Mouse (Mus musculus) liver, postnatal 0 days (tissue): ENCODE data around the gene Gm10197. TPM values are rescaled to one million over a fixed set of nuclear protein-coding genes. Genes with fewer than 3 reads are reported as not detected.

Source experiments
- ATAC-seq: fragments of 200-750 bp; cut with Nextera tagmentation; 2 replicates; pipeline ENCODE4 v1.8.0; 2017; ENCODE audit warnings: mild to moderate bottlenecking, moderate library complexity
- DNase-seq: peaks from one replicate; pipeline ENCODE4 v3.0.0-alpha.2; 2016
- H3K27ac ChIP-seq: fragments of 300-500 bp; sonication (generic); 2 replicates; pipeline ENCODE4 v1.5.1; 2014; ENCODE audit warnings: antibody characterized with exemption, moderate library complexity, mild to moderate bottlenecking, low read depth
- H3K27me3 ChIP-seq: fragments of 300-500 bp; sonication (generic); 2 replicates; pipeline ENCODE4 v1.6.1; 2014; ENCODE audit warnings: low read length, control low read depth, mixed read lengths; ENCODE audit not compliant: insufficient read depth
- H3K36me3 ChIP-seq: fragments of 300-500 bp; sonication (generic); replicated peaks from 2 replicates; pipeline ENCODE4 v1.6.1; 2014; ENCODE audit warnings: mild to moderate bottlenecking, control low read depth, low read length, moderate library complexity, mixed read lengths; ENCODE audit not compliant: insufficient read depth
- H3K4me1 ChIP-seq: fragments of 300-500 bp; sonication (generic); 2 replicates; pipeline ENCODE4 v1.6.1; 2014; ENCODE audit warnings: antibody characterized with exemption, mild to moderate bottlenecking, control low read depth; ENCODE audit not compliant: insufficient read depth
- H3K4me2 ChIP-seq: fragments of 300-500 bp; sonication (generic); 2 replicates; pipeline ENCODE4 v1.6.1; 2014; ENCODE audit warnings: low read depth, mild to moderate bottlenecking, low read length, moderate library complexity, mixed read lengths
- H3K4me3 ChIP-seq: fragments of 300-500 bp; sonication (generic); 2 replicates; pipeline ENCODE4 v1.5.1; 2014; ENCODE audit warnings: low read depth, low read length
- H3K9ac ChIP-seq: fragments of 300-500 bp; sonication (generic); replicated peaks from 2 replicates; pipeline ENCODE4 v1.6.1; 2014; ENCODE audit warnings: mild to moderate bottlenecking, moderate library complexity
- H3K9me3 ChIP-seq: fragments of 300-500 bp; sonication (generic); 2 replicates; pipeline ENCODE4 v1.6.1; 2016; ENCODE audit warnings: mild to moderate bottlenecking, control low read depth, low read length, mixed read lengths
- CTCF ChIP-seq: sonication (generic); IDR thresholded peaks from 2 replicates; pipeline ENCODE4 v1.5.1; 2016; ENCODE audit warnings: antibody characterized with exemption, low read depth
- EP300 ChIP-seq: IDR thresholded peaks from 2 replicates; pipeline ENCODE4 v1.6.1; 2016; ENCODE audit warnings: antibody characterized with exemption, low read depth, mild to moderate bottlenecking
- WGBS: fragments of 180-500 bp; shearing (Covaris S2); extraction: QIAGEN DNeasy Blood & Tissue Kit; methylation state at CpG from one replicate; pipeline ENCODE4 v1.1.7; 2014; ENCODE audit not compliant: insufficient replicate concordance; 5-methylcytosine and 5-hydroxymethylcytosine counted together
- polyA plus RNA-seq: library from polyadenylated mRNA; unstranded; fragments of >200 nt; fragmentation: Nextera tagmentation; extraction: Ambion mirVana; gene quantifications from 2 replicates; pipeline ENCODE4 v1.2.1, GENCODE M21; 2015

Gene Gm10197
- polyA plus RNA-seq, 1 experiment from 2014 or later = not detected

DNA sequence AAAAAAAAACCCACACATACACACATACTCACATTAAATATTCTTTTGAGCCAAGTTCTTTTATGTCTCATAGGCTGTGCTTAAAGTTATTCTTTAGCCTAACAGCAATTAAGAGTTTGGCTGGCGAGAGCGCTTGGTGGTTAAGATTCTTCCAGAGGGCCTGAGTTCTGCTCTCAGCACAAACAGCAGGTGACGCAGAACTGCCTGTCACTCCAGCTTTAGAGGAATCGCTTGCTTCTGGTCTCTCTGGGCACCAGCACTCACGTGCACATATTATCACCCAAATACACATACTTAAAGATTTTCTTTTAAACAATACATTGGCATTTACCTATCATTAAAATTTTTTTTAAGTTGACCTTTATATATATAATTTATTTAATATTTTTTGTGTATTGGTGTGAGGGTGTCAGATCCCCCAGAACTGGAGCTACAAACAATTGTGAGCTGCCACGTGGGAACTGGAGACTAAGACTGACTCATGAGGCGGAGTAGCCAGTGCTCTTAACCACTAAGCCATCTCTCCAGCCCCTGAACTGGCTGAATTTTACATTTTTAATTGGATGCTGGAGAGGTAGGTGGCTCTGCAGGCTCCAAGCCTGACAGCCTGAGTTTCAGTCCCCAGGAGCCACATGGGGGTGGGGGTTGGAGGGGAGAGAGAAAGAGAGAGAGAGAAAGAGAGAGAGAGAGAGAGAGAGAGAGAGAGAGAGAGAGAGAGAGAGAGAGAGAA is 17.1 kb downstream of the Gm10197 start:
- 89% methylated on average over 7 of the region's 7 CpGs for WGBS
- Histone ChIP-seq H3K4me3 (no peak overlapping the region), H3K4me2 (no peak overlapping the region), H3K4me1 (peaks cover 7% of the 10 kb centered on the region; the same call in 1 of the 2 replicates), H3K27me3 (no peaks in the 10 kb centered on the region), H3K36me3 (peaks cover 16% of the 10 kb centered on the region), H3K9ac (no peak overlapping the region), H3K27ac (no peak overlapping the region), H3K9me3 (no peaks in the 10 kb centered on the region)
- no peak for ATAC-seq
- TF ChIP-seq CTCF = no peak
- TF ChIP-seq EP300 = no peak
- no peak for DNase-seq

DNA sequence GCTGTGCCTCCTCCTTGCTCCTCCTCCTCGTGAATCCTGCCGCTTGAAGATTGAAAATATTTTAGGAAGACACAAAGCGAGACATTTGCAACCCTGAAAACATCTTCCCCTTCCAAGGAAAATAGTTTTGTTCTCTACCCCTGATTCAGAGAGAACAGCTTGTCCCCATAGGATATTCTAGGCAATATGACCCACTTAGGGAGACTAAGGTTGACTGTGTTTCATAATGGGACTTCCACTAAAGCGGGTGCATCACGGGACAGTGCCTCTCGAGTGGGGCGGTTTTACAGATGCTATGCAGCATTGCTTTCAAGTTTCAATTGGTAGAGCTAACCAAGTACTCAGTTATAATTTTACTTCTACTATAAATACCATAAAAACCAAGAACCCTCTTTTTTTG is 17.7 kb downstream of the Gm10197 start:
- no peak overlapping the region for H3K27ac ChIP-seq
- 0 out of 2 replicates have a peak, but pooled peaks cover 2% of the 10 kb centered on the region for H3K4me1 ChIP-seq
- H3K36me3 ChIP-seq = peaks cover 17% of the 10 kb centered on the region
- TF ChIP-seq CTCF = no peak
- no peak for TF ChIP-seq EP300
- no peak overlapping the region for H3K4me3 ChIP-seq
- 84% methylated on average over 7 of the region's 7 CpGs for WGBS
- DNase-seq (no peak), ATAC-seq (no peak)
- no peaks in the 10 kb centered on the region for H3K9me3 ChIP-seq
- no peaks in the 10 kb centered on the region for H3K27me3 ChIP-seq
- no peak overlapping the region for H3K9ac ChIP-seq
- no peak overlapping the region for H3K4me2 ChIP-seq

DNA sequence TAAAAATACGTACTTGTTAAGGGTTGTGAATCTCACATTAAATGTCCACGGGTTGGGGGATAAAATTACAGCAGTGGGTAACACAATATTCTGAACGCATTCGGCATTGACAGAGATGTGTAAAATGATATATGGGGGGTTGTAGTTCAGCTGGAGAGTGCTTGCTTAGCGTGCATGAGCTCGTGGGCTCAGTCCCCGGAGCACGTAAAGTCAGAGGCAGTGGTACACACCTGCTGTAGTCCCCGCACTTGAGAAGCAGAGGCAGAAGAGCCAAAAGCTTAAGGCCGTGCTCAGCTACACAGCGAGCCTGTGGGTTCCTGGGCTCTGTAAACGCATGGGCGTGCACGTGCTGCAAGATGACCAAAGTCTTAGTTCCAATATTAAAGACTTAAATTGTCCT is 25.8 kb downstream of the Gm10197 start:
- H3K4me1 ChIP-seq = no peaks in the 10 kb centered on the region
- H3K36me3 ChIP-seq = peaks cover 14% of the 10 kb centered on the region
- H3K27me3 ChIP-seq = no peaks in the 10 kb centered on the region
- no peak overlapping the region for H3K4me2 ChIP-seq
- no peak overlapping the region for H3K9ac ChIP-seq
- no peak overlapping the region for H3K27ac ChIP-seq
- no peak for TF ChIP-seq EP300
- TF ChIP-seq CTCF = no peak
- H3K9me3 ChIP-seq = no peaks in the 10 kb centered on the region
- WGBS = 89% methylated on average over 14 of the region's 14 CpGs
- no peak overlapping the region for H3K4me3 ChIP-seq
- DNase-seq (no peak), ATAC-seq (no peak)

DNA sequence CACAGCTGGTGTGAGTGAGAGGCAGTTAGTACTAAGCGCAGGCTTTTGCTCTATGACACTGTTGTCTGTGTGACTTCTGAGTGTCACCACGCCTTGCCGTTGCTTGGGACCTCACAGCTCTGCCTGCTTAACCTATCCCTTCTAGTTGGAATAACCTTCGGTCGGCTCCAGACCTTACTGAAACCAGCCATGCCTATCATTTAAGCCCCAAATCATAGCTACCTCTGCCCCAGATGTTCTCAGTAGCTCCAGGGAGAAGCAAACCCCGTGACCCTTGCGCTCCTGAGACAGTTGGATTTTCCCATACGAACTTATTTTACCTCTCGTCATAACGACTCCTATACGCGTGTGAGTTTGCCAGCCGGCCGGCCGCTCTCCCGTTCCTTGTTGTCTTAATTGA is 27.5 kb downstream of the Gm10197 start:
- Histone ChIP-seq H3K4me1 (no peaks in the 10 kb centered on the region), H3K9me3 (no peaks in the 10 kb centered on the region), H3K36me3 (peaks cover 13% of the 10 kb centered on the region), H3K4me3 (0 out of 2 replicates have a peak overlapping the region, but pooled peaks have one; percentile 13), H3K4me2 (peak overlapping the region; percentile 55), H3K9ac (peak overlapping the region; percentile 55; the same call in 1 of the 2 replicates), H3K27me3 (no peaks in the 10 kb centered on the region), H3K27ac (peak overlapping the region; percentile 82)
- no peak for TF ChIP-seq EP300
- TF ChIP-seq CTCF = no peak
- 79% methylated on average over 16 of the region's 16 CpGs for WGBS
- DNase-seq = no peak
- ATAC-seq = peak; percentile 51

DNA sequence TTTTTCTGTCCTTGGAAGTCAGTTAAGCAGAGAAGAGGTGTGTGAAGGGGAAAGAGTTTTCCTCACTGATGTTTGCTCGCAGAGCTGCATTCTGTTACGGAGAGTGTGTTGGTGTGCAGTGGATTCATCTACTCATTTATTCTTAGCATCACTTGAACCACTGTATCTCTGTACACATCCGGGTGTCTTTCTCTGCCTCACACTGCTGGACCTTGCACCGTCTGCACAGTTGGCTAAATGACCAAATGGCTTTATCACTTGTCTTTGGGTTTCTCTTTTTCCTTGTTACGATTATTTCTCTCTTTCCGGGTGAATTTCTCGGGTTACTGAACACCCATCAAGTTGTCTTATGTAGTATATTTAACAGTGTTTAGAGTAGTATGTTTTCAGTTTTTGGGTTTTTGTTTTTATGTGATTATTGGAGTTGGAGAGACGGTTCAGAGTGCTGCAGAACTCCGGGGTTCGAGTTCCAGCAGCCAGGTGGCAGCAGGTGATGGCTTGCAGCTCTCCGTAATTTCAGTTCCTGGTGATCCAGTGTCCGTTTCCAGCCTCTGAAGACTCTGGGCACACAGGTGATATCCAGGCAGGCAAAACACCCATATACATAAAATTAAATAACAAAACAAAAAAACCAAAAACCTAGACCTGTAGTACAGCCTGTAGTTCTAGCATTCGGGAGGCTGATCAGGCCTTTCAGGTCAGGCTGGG is 28.2 kb downstream of the Gm10197 start:
- Histone ChIP-seq H3K9ac (0 out of 2 replicates have a peak overlapping the region, but pooled peaks have one; percentile 55), H3K27me3 (no peaks in the 10 kb centered on the region), H3K4me3 (no peak overlapping the region), H3K9me3 (no peaks in the 10 kb centered on the region), H3K36me3 (peaks cover 13% of the 10 kb centered on the region), H3K4me1 (no peaks in the 10 kb centered on the region), H3K27ac (peak overlapping the region; percentile 82), H3K4me2 (peak overlapping the region; percentile 55)
- TF ChIP-seq CTCF (peak; percentile 12; the same call in 1 of the 2 replicates), EP300 (no peak)
- ATAC-seq (no peak), DNase-seq (no peak)
- WGBS = 82% methylated on average over 13 of the region's 13 CpGs

DNA sequence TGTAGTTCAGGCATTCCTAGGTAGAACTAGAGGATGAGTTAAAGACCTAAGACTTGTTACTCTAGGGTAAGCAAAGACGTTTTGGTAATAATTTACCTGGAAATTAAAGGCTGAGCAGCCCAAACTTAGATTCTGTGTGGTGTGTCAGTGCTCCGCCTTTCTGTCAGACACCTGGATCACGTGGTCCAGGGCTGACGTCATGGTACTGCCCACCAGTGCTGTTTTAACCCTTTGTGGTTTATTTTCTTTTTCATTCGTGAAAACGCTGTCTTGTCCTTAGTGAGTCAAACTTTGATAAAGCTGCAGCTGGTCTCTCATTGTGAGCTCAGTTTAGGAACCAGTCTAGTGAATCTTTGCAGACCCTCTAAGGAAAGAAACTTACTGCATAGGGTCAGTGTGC is 31.1 kb downstream of the Gm10197 start:
- Histone ChIP-seq H3K4me2 (0 out of 2 replicates have a peak overlapping the region, but pooled peaks have one; percentile 28), H3K27me3 (no peaks in the 10 kb centered on the region), H3K9ac (no peak overlapping the region), H3K9me3 (no peaks in the 10 kb centered on the region), H3K27ac (no peak overlapping the region), H3K4me3 (no peak overlapping the region), H3K4me1 (no peaks in the 10 kb centered on the region), H3K36me3 (peaks cover 13% of the 10 kb centered on the region)
- no peak for TF ChIP-seq CTCF
- no peak for TF ChIP-seq EP300
- 27% methylated on average over 6 of the region's 6 CpGs for WGBS
- ATAC-seq = 0 out of 2 replicates have a peak, but pooled peaks have one; percentile 33
- DNase-seq = peak; percentile 59
